Mouse (Mus musculus) MEL (cell line): ENCODE results near the gene Mkln1.

ENCODE experiments used
- EP300 ChIP-seq, 2 experiments: IDR thresholded peaks; 2 replicates each; pipeline ENCODE4 v1.6.1; 2011; ENCODE audit warnings: improper control_type of control experiment in 2 of 2, low read length in 2 of 2, low read depth in 1 of 2, mild to moderate bottlenecking in 1 of 2
- GABPA ChIP-seq: IDR thresholded peaks from 2 replicates; pipeline ENCODE4 v1.6.1; 2012; ENCODE audit warnings: low read depth, mild to moderate bottlenecking, inconsistent platforms, low read length, improper control_type of control experiment, moderate library complexity
- GATA1 ChIP-seq: IDR thresholded peaks from 2 replicates; pipeline ENCODE4 v1.6.1; 2011; ENCODE audit warnings: low read depth, low read length, improper control_type of control experiment
- KAT2A ChIP-seq: conservative IDR thresholded peaks from 2 replicates; pipeline ENCODE4 v1.6.1; 2012; ENCODE audit warnings: low read depth, low read length, improper control_type of control experiment, inconsistent platforms
- MAFK ChIP-seq: IDR thresholded peaks from 2 replicates; pipeline ENCODE4 v1.6.1; 2011; ENCODE audit warnings: low read depth, mild to moderate bottlenecking, low read length, improper control_type of control experiment, borderline replicate concordance
- POLR2A ChIP-seq, 2 experiments: IDR thresholded peaks; 2 replicates each; pipeline ENCODE4 v1.6.1; 2011 to 2012; ENCODE audit warnings: low read length in 2 of 2, mild to moderate bottlenecking in 2 of 2, control low read depth in 1 of 2, improper control_type of control experiment in 1 of 2, low read depth in 1 of 2, moderate library complexity in 1 of 2; ENCODE audit not compliant: control insufficient read depth in 1 of 2, insufficient read depth in 1 of 2, poor library complexity in 1 of 2
- RCOR1 ChIP-seq: IDR thresholded peaks from 2 replicates; pipeline ENCODE4 v1.6.1; 2012; ENCODE audit warnings: low read depth, mild to moderate bottlenecking, inconsistent platforms, low read length, improper control_type of control experiment
- UBTF ChIP-seq: IDR thresholded peaks from 2 replicates; pipeline ENCODE4 v1.6.1; 2012; ENCODE audit warnings: low read depth, mild to moderate bottlenecking, inconsistent platforms, low read length, improper control_type of control experiment, moderate library complexity, borderline replicate concordance; ENCODE audit not compliant: insufficient read depth

DNA sequence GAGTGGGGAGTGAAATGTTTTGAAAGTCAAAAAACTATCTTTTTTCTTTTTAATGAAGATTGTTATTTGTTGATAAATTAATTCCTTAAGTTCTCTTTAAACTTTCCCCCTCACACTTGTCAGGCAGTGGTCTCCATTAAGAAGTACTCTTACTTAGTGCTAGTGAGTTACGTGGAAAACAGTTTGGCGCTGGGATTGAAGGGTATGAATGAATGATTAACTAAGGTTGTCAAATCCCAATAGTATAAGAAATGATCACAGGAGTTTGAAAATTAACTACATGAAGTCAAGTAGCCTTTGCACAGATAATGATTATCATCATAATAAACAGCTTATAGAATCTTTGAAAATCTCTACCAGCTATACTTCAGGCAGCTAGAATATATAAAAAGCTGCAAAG is 101.7 kb downstream of the Mkln1 start:
- no peak for TF ChIP-seq GABPA
- TF ChIP-seq POLR2A (IDR thresholded peaks at IDR 0.05; ENCODE audit: control insufficient read depth in 1 of 2, insufficient read depth in 1 of 2, low read depth in 1 of 2, low read length in 2 of 2, poor library complexity in 1 of 2), result no peak
- TF ChIP-seq RCOR1, result no peak
- TF ChIP-seq UBTF, result no peak
- TF ChIP-seq EP300 (IDR thresholded peaks at IDR 0.05; ENCODE audit: low read depth in 1 of 2, low read length in 2 of 2), result no peak
- no peak for TF ChIP-seq MAFK
- no peak for TF ChIP-seq KAT2A
- TF ChIP-seq GATA1, result no peak
